Mouse (Mus musculus) E14TG2a.4 (cell line): ENCODE measurements around the gene Mapkbp1.

Source experiments
- H3K27me3 ChIP-seq: 2 replicates; pipeline ENCODE4 v1.6.1; 2014; ENCODE audit warnings: low read length, control low read depth; ENCODE audit not compliant: insufficient read depth
- H3K36me3 ChIP-seq: 2 replicates; pipeline ENCODE4 v1.6.1; 2014; ENCODE audit warnings: low read length, control low read depth; ENCODE audit not compliant: insufficient read depth
- H3K4me1 ChIP-seq: replicated peaks from 2 replicates; pipeline ENCODE4 v1.6.1; 2014; ENCODE audit warnings: low read depth, low read length, control low read depth
- H3K4me3 ChIP-seq: replicated peaks from 2 replicates; pipeline ENCODE4 v1.5.1; 2014; ENCODE audit warnings: mild to moderate bottlenecking, low read length
- H3K9me3 ChIP-seq: 2 replicates; pipeline ENCODE4 v1.6.1; 2014; ENCODE audit warnings: low read length, control low read depth
- CTCF ChIP-seq: conservative IDR thresholded peaks from 2 replicates; pipeline ENCODE4 v1.5.1; 2014; ENCODE audit warnings: low read length
- NANOG ChIP-seq: IDR thresholded peaks from 2 replicates; pipeline ENCODE4 v1.6.1; 2014; ENCODE audit warnings: borderline replicate concordance, low read length, mixed read lengths
- POU5F1 ChIP-seq: IDR thresholded peaks from 2 replicates; pipeline ENCODE4 v1.6.1; 2014; ENCODE audit warnings: low read length, borderline replicate concordance

Gene Mapkbp1

GRCm38 (mm10) chr2:120051405-120051804 is 78.9 kb downstream of the Mapkbp1 start:
- H3K27me3 ChIP-seq: peaks cover 16% of the 10 kb centered on the region
- peaks cover 20% of the 10 kb centered on the region for H3K4me1 ChIP-seq
- TF ChIP-seq POU5F1 (no peak), CTCF (no peak), NANOG (no peak)
- no peaks in the 10 kb centered on the region for H3K9me3 ChIP-seq
- no peaks in the 10 kb centered on the region for H3K36me3 ChIP-seq
- no peak overlapping the region for H3K4me3 ChIP-seq

DNA sequence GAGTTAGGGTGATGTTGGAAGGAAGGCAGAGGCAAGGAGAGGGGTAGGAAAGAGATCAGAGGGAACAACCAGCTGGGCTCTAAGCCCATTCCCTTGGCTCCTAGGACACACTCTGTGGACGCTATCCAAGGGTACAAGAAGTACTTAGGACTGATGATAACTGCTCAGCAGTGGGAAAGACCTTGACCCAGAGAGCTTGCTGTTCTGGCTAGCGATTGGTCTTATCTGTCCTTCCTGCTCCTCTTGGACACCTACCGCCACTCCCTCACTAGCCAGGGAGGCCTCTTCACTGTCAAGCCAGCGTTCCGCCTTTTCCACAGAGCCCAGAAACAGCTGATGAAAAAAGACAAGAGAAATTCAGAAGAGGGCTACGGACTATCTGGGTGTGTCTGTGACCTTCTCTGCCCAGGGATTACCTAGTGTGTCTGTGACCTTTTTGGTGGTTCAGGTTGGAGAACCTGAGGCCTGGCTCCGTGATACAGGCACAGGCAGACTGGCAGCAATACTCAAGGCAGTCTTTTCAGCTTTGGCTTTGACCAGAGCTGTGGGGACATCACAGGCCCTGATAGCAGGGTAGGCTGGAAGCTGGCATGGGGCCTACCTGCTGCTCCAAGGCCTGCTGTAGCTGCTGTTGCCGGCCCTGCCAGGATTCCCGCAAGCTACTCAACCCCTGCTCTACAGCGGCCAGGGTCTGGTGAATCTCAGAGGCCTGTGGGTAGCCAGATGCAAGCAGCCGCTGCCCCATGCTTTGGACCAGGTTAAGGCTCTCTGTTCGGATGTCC is 82.5 kb downstream of the Mapkbp1 start:
- Histone ChIP-seq H3K36me3 (no peaks in the 10 kb centered on the region), H3K4me1 (peaks cover 14% of the 10 kb centered on the region), H3K4me3 (no peak overlapping the region), H3K9me3 (no peaks in the 10 kb centered on the region), H3K27me3 (peaks cover 7% of the 10 kb centered on the region; the same call in 1 of the 2 replicates)
- no peak for TF ChIP-seq CTCF
- no peak for TF ChIP-seq POU5F1
- no peak for TF ChIP-seq NANOG

GRCm38 (mm10) chr2:120055923-120056322 is 83.4 kb downstream of the Mapkbp1 start:
- Histone ChIP-seq H3K27me3 (peaks cover 7% of the 10 kb centered on the region; the same call in 1 of the 2 replicates), H3K4me3 (no peak overlapping the region), H3K9me3 (no peaks in the 10 kb centered on the region), H3K4me1 (peaks cover 18% of the 10 kb centered on the region), H3K36me3 (no peaks in the 10 kb centered on the region)
- TF ChIP-seq NANOG (no peak), CTCF (no peak), POU5F1 (no peak)

DNA sequence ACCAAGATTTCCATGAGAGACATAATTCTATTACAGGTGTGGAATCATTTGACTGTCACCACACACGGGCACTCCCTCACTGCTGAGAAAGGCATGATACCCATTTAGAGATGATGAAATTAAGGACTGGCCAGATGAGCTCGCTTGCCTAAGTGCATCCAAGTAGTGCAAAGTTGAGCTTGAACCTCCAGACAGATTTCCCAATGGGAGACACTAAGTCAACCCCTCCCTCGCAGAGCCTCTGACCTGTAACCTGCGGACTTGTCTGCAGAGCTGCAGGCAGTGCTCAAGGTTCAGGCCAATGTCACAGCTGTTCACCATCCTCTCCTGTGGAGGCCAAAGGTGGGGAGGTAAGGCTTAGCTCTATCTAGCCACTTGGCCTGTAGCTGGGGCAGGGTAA is 86.3 kb downstream of the Mapkbp1 start:
- peaks cover 14% of the 10 kb centered on the region for H3K27me3 ChIP-seq
- TF ChIP-seq NANOG (no peak), CTCF (no peak), POU5F1 (no peak)
- peaks cover 22% of the 10 kb centered on the region for H3K4me1 ChIP-seq
- H3K36me3 ChIP-seq: no peaks in the 10 kb centered on the region
- no peak overlapping the region for H3K4me3 ChIP-seq
- H3K9me3 ChIP-seq: no peaks in the 10 kb centered on the region

GRCm38 (mm10) chr2:120059466-120059865 is 87.0 kb downstream of the Mapkbp1 start:
- H3K9me3 ChIP-seq: no peaks in the 10 kb centered on the region
- TF ChIP-seq POU5F1 (no peak), NANOG (no peak), CTCF (no peak)

DNA sequence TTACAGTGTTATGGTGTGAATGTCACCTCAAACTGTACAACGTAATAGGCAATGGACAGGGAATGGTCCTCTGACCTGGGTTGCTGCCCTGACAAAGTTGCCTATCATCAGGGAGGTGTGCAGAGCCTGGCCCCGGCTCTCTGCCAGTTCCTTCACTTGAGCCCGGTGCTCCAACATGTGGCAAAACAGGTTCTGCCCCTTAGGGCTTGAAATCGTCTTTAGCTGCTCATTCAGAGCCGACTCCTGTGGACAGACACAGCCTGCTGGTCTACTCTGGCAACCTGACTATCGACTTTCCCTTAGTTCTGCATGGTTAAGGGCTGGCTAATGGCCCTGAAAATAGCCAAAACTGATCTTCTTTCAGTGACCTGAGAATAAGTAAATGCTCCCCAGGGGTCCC is 87.7 kb downstream of the Mapkbp1 start:
- H3K27me3 ChIP-seq: peaks cover 15% of the 10 kb centered on the region
- peaks cover 26% of the 10 kb centered on the region for H3K4me1 ChIP-seq
- no peaks in the 10 kb centered on the region for H3K9me3 ChIP-seq
- no peaks in the 10 kb centered on the region for H3K36me3 ChIP-seq
- no peak for TF ChIP-seq POU5F1
- no peak for TF ChIP-seq CTCF
- no peak for TF ChIP-seq NANOG
- no peak overlapping the region for H3K4me3 ChIP-seq

More at GRCm38 (mm10) chr2:120059466-120059865, 87.0 kb downstream of the Mapkbp1 start:
- H3K4me1 ChIP-seq: peaks cover 25% of the 10 kb centered on the region
- peaks cover 15% of the 10 kb centered on the region for H3K27me3 ChIP-seq
- no peak overlapping the region for H3K4me3 ChIP-seq
- no peaks in the 10 kb centered on the region for H3K36me3 ChIP-seq

DNA sequence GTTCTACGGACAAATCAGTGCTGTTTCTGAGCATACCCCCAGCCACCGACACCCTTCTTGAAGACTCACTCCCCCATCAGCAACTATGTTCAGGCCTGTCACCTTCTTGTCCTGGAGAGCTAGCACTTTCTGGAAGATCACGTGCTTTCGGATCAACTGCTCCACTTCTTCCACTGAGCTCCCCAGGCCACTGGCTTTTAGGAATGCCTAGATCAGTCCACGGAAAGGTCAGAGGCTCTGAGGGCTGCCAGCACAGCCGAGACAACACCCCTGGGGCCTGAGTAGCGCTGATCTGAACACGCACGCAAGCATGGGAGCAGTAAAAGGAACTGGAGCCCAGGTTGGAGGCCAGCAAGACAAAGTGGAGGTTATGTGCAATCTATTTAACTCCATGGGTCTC is 88.2 kb downstream of the Mapkbp1 start:
- Histone ChIP-seq H3K4me1 (peaks cover 25% of the 10 kb centered on the region), H3K4me3 (no peak overlapping the region), H3K36me3 (no peaks in the 10 kb centered on the region), H3K9me3 (no peaks in the 10 kb centered on the region), H3K27me3 (peaks cover 15% of the 10 kb centered on the region)
- TF ChIP-seq POU5F1: no peak
- TF ChIP-seq NANOG: no peak
- no peak for TF ChIP-seq CTCF

GRCm38 (mm10) chr2:120062248-120062647 is 89.7 kb downstream of the Mapkbp1 start:
- Histone ChIP-seq H3K36me3 (no peaks in the 10 kb centered on the region), H3K27me3 (peaks cover 12% of the 10 kb centered on the region), H3K4me3 (no peak overlapping the region), H3K4me1 (peaks cover 27% of the 10 kb centered on the region), H3K9me3 (no peaks in the 10 kb centered on the region)
- no peak for TF ChIP-seq CTCF
- no peak for TF ChIP-seq POU5F1
- no peak for TF ChIP-seq NANOG
